Mouse (Mus musculus): ENCODE results near the gene Foxn4. TPM values are rescaled to one million over a fixed set of nuclear protein-coding genes. Genes with fewer than 3 reads are reported as not detected.

Foxn4 gene
- polyA plus RNA-seq, 1 experiment from 2014 or later = 0.42 TPM

GRCm38 (mm10) chr5:114299156-114299855 is 25.7 kb upstream of the Foxn4 start:
- H3K4me1 ChIP-seq (ENCODE audit: control insufficient read depth, insufficient read depth, low read length) = peaks cover 2% of the 10 kb centered on the region; the same call in 1 of the 2 replicates
- ATAC-seq (replicated peaks; ENCODE audit: insufficient number of reproducible peaks, low FRiP score, low TSS enrichment, low read depth) = peak; percentile 68; the same call in 1 of the 2 replicates
- no peak for DNase-seq (ENCODE audit: low spot score)
- H3K9ac ChIP-seq (replicated peaks; ENCODE audit: low read length) = no peak overlapping the region
- no peaks in the 10 kb centered on the region for H3K9me3 ChIP-seq (replicated peaks; ENCODE audit: control insufficient read depth, low read length)
- H3K27ac ChIP-seq (replicated peaks; ENCODE audit: low read depth, low read length) = no peak overlapping the region
- WGBS = 49% methylated on average over 22 of the region's 22 CpGs
- H3K4me2 ChIP-seq (ENCODE audit: low read depth, low read length) = no peak overlapping the region
- no peaks in the 10 kb centered on the region for H3K27me3 ChIP-seq (ENCODE audit: control insufficient read depth, insufficient read depth, low read length)
- H3K4me3 ChIP-seq (ENCODE audit: low read depth, low read length) = no peak overlapping the region
- no peaks in the 10 kb centered on the region for H3K36me3 ChIP-seq (replicated peaks; ENCODE audit: control insufficient read depth, insufficient read depth, low read depth, low read length)

GRCm38 (mm10) chr5:114298212-114298894 is 24.7 kb upstream of the Foxn4 start:
- Histone ChIP-seq H3K9me3 (replicated peaks; ENCODE audit: control insufficient read depth, low read length) (no peaks in the 10 kb centered on the region), H3K4me1 (ENCODE audit: control insufficient read depth, insufficient read depth, low read length) (peaks cover 2% of the 10 kb centered on the region; the same call in 1 of the 2 replicates), H3K4me3 (ENCODE audit: low read depth, low read length) (no peak overlapping the region), H3K27me3 (ENCODE audit: control insufficient read depth, insufficient read depth, low read length) (no peaks in the 10 kb centered on the region), H3K27ac (replicated peaks; ENCODE audit: low read depth, low read length) (no peak overlapping the region), H3K9ac (replicated peaks; ENCODE audit: low read length) (no peak overlapping the region), H3K4me2 (ENCODE audit: low read depth, low read length) (no peak overlapping the region), H3K36me3 (replicated peaks; ENCODE audit: control insufficient read depth, insufficient read depth, low read depth, low read length) (no peaks in the 10 kb centered on the region)
- 69% methylated on average over 18 of the region's 18 CpGs for WGBS
- ATAC-seq (replicated peaks; ENCODE audit: insufficient number of reproducible peaks, low FRiP score, low TSS enrichment, low read depth) (no peak), DNase-seq (ENCODE audit: low spot score) (no peak)

GRCm38 (mm10) chr5:114296693-114297631 is 23.4 kb upstream of the Foxn4 start:
- 25% methylated on average over 22 of the region's 22 CpGs for WGBS
- H3K9ac ChIP-seq (replicated peaks; ENCODE audit: low read length) = no peak overlapping the region
- no peaks in the 10 kb centered on the region for H3K36me3 ChIP-seq (replicated peaks; ENCODE audit: control insufficient read depth, insufficient read depth, low read depth, low read length)
- H3K9me3 ChIP-seq (replicated peaks; ENCODE audit: control insufficient read depth, low read length) = no peaks in the 10 kb centered on the region
- DNase-seq (ENCODE audit: low spot score) (no peak), ATAC-seq (replicated peaks; ENCODE audit: insufficient number of reproducible peaks, low FRiP score, low TSS enrichment, low read depth) (no peak)
- H3K4me1 ChIP-seq (ENCODE audit: control insufficient read depth, insufficient read depth, low read length) = peaks cover 2% of the 10 kb centered on the region; the same call in 1 of the 2 replicates
- no peaks in the 10 kb centered on the region for H3K27me3 ChIP-seq (ENCODE audit: control insufficient read depth, insufficient read depth, low read length)
- no peak overlapping the region for H3K4me2 ChIP-seq (ENCODE audit: low read depth, low read length)
- no peak overlapping the region for H3K27ac ChIP-seq (replicated peaks; ENCODE audit: low read depth, low read length)
- no peak overlapping the region for H3K4me3 ChIP-seq (ENCODE audit: low read depth, low read length)

GRCm38 (mm10) chr5:114290004-114290403 is 16.4 kb upstream of the Foxn4 start:
- WGBS = 60% methylated on average over 3 of the region's 3 CpGs
- DNase-seq (ENCODE audit: low spot score) = peak; percentile 53
- Histone ChIP-seq H3K36me3 (replicated peaks; ENCODE audit: control insufficient read depth, insufficient read depth, low read depth, low read length) (no peaks in the 10 kb centered on the region), H3K4me1 (ENCODE audit: control insufficient read depth, insufficient read depth, low read length) (no peaks in the 10 kb centered on the region), H3K27me3 (ENCODE audit: control insufficient read depth, insufficient read depth, low read length) (no peaks in the 10 kb centered on the region), H3K27ac (replicated peaks; ENCODE audit: low read depth, low read length) (no peak overlapping the region), H3K9ac (replicated peaks; ENCODE audit: low read length) (no peak overlapping the region), H3K9me3 (replicated peaks; ENCODE audit: control insufficient read depth, low read length) (no peaks in the 10 kb centered on the region), H3K4me2 (ENCODE audit: low read depth, low read length) (no peak overlapping the region), H3K4me3 (ENCODE audit: low read depth, low read length) (no peak overlapping the region)
- 0 out of 2 replicates have a peak, but pooled peaks have one; percentile 32 for ATAC-seq (replicated peaks; ENCODE audit: insufficient number of reproducible peaks, low FRiP score, low TSS enrichment, low read depth)

GRCm38 (mm10) chr5:114288874-114289273 is 15.3 kb upstream of the Foxn4 start, which contains the start of gene Myo1h:
Gene Myo1h (plus strand): TSS chr5:114289166.
- Histone ChIP-seq H3K9me3 (replicated peaks; ENCODE audit: control insufficient read depth, low read length) (no peaks in the 10 kb centered on the region), H3K4me3 (ENCODE audit: low read depth, low read length) (no peak within 1 kb of the TSS), H3K27ac (replicated peaks; ENCODE audit: low read depth, low read length) (no peak within 1 kb of the TSS), H3K4me2 (ENCODE audit: low read depth, low read length) (no peak within 1 kb of the TSS), H3K9ac (replicated peaks; ENCODE audit: low read length) (no peak within 1 kb of the TSS), H3K36me3 (replicated peaks; ENCODE audit: control insufficient read depth, insufficient read depth, low read depth, low read length) (no peaks in the 10 kb centered on the region), H3K4me1 (ENCODE audit: control insufficient read depth, insufficient read depth, low read length) (no peaks in the 10 kb centered on the region), H3K27me3 (ENCODE audit: control insufficient read depth, insufficient read depth, low read length) (no peaks in the 10 kb centered on the region)
- no peak for ATAC-seq (replicated peaks; ENCODE audit: insufficient number of reproducible peaks, low FRiP score, low TSS enrichment, low read depth)
- 44% methylated on average over 13 of the region's 13 CpGs for WGBS
- DNase-seq (ENCODE audit: low spot score) = no peak

- 77% methylated on average over 5 of the region's 5 CpGs for WGBS
- DNase-seq (ENCODE audit: low spot score) (no peak), ATAC-seq (replicated peaks; ENCODE audit: insufficient number of reproducible peaks, low FRiP score, low TSS enrichment, low read depth) (no peak)
- Histone ChIP-seq H3K9me3 (replicated peaks; ENCODE audit: control insufficient read depth, low read length) (no peaks in the 10 kb centered on the region), H3K27me3 (ENCODE audit: control insufficient read depth, insufficient read depth, low read length) (no peaks in the 10 kb centered on the region), H3K4me1 (ENCODE audit: control insufficient read depth, insufficient read depth, low read length) (no peaks in the 10 kb centered on the region), H3K36me3 (replicated peaks; ENCODE audit: control insufficient read depth, insufficient read depth, low read depth, low read length) (no peaks in the 10 kb centered on the region), H3K4me2 (ENCODE audit: low read depth, low read length) (no peak overlapping the region), H3K4me3 (ENCODE audit: low read depth, low read length) (no peak overlapping the region), H3K27ac (replicated peaks; ENCODE audit: low read depth, low read length) (no peak overlapping the region), H3K9ac (replicated peaks; ENCODE audit: low read length) (no peak overlapping the region)
Measured at GRCm38 (mm10) chr5:114288396-114288795, 14.8 kb upstream of the Foxn4 start.

GRCm38 (mm10) chr5:114286872-114287571 is 13.4 kb upstream of the Foxn4 start:
- H3K36me3 ChIP-seq (replicated peaks; ENCODE audit: control insufficient read depth, insufficient read depth, low read depth, low read length) = no peaks in the 10 kb centered on the region
- no peak for ATAC-seq (replicated peaks; ENCODE audit: insufficient number of reproducible peaks, low FRiP score, low TSS enrichment, low read depth)
- 81% methylated on average over 16 of the region's 16 CpGs for WGBS
- H3K4me2 ChIP-seq (ENCODE audit: low read depth, low read length) = no peak overlapping the region
- no peak overlapping the region for H3K9ac ChIP-seq (replicated peaks; ENCODE audit: low read length)
- H3K27ac ChIP-seq (replicated peaks; ENCODE audit: low read depth, low read length) = no peak overlapping the region
- no peaks in the 10 kb centered on the region for H3K27me3 ChIP-seq (ENCODE audit: control insufficient read depth, insufficient read depth, low read length)
- H3K4me1 ChIP-seq (ENCODE audit: control insufficient read depth, insufficient read depth, low read length) = no peaks in the 10 kb centered on the region
- DNase-seq (ENCODE audit: low spot score) = no peak
- no peak overlapping the region for H3K4me3 ChIP-seq (ENCODE audit: low read depth, low read length)
- no peaks in the 10 kb centered on the region for H3K9me3 ChIP-seq (replicated peaks; ENCODE audit: control insufficient read depth, low read length)
